Mouse (Mus musculus) liver, embryonic 11.5 days (tissue): ENCODE results near the gene Nup88. TPM values are rescaled to one million over a fixed set of nuclear protein-coding genes. Genes with fewer than 3 reads are reported as not detected.

Experiments
- ATAC-seq: fragments of 200-750 bp; cut with Nextera tagmentation; replicated peaks from 2 replicates; pipeline ENCODE4 v1.8.0; 2017; ENCODE audit warnings: moderate number of reproducible peaks, mild to moderate bottlenecking, moderate TSS enrichment, moderate library complexity; ENCODE audit not compliant: low FRiP score
- DNase-seq: peaks from one replicate; pipeline ENCODE4 v3.0.0-alpha.2; 2017; ENCODE audit warnings: low spot score
- H3K27ac ChIP-seq: fragments of 300-500 bp; sonication (generic); 2 replicates; pipeline ENCODE4 v1.5.1; 2014; ENCODE audit warnings: mild to moderate bottlenecking, low read depth, low read length, control low read depth
- H3K27me3 ChIP-seq: fragments of 300-500 bp; sonication (generic); replicated peaks from 2 replicates; pipeline ENCODE4 v1.6.1; 2014; ENCODE audit warnings: low read length, mixed read lengths; ENCODE audit not compliant: control insufficient read depth, insufficient read depth
- H3K36me3 ChIP-seq: fragments of 300-500 bp; sonication (generic); 2 replicates; pipeline ENCODE4 v1.6.1; 2014; ENCODE audit warnings: mild to moderate bottlenecking, low read length, moderate library complexity, mixed read lengths; ENCODE audit not compliant: control insufficient read depth, insufficient read depth
- H3K4me1 ChIP-seq: fragments of 300-500 bp; sonication (generic); replicated peaks from 2 replicates; pipeline ENCODE4 v1.6.1; 2014; ENCODE audit warnings: low read length, mixed read lengths; ENCODE audit not compliant: control insufficient read depth, insufficient read depth
- H3K4me2 ChIP-seq: fragments of 300-500 bp; sonication (generic); 2 replicates; pipeline ENCODE4 v1.6.1; 2014; ENCODE audit warnings: mild to moderate bottlenecking, control low read depth, moderate library complexity
- H3K4me3 ChIP-seq: fragments of 300-500 bp; sonication (generic); 2 replicates; pipeline ENCODE4 v1.5.1; 2014; ENCODE audit warnings: low read depth, low read length, control low read depth
- H3K9ac ChIP-seq: fragments of 300-500 bp; sonication (generic); 2 replicates; pipeline ENCODE4 v1.6.1; 2014; ENCODE audit warnings: low read depth, low read length, control low read depth
- H3K9me3 ChIP-seq: fragments of 300-500 bp; sonication (generic); 2 replicates; pipeline ENCODE4 v1.6.1; 2016; ENCODE audit warnings: low read length, inconsistent platforms, mixed read lengths; ENCODE audit not compliant: control insufficient read depth
- WGBS: fragments of 180-500 bp; shearing (Covaris S2); extraction: QIAGEN DNeasy Blood & Tissue Kit; methylation state at CpG from one replicate; pipeline ENCODE4 v1.1.7; 2014; 5-methylcytosine and 5-hydroxymethylcytosine counted together
- polyA plus RNA-seq: library from polyadenylated mRNA; unstranded; fragments of >200 nt; fragmentation: Nextera tagmentation; extraction: Ambion mirVana; gene quantifications from 2 replicates; pipeline ENCODE4 v1.2.1, GENCODE M21; 2014

Gene Nup88
- polyA plus RNA-seq, 1 experiment from 2014 or later = 125 TPM

- WGBS = under 1% methylated on average over 35 of the region's 35 CpGs
- H3K9me3 ChIP-seq = no peaks in the 10 kb centered on the region
- ATAC-seq (peak; percentile 96), DNase-seq (peak; percentile 97)
- peak within 1 kb of the TSS; percentile 78 for H3K9ac ChIP-seq
- peak within 1 kb of the TSS; percentile 91 for H3K4me3 ChIP-seq
- H3K36me3 ChIP-seq = peaks cover 7% of the 10 kb centered on the region
- peak within 1 kb of the TSS; percentile 74 for H3K27ac ChIP-seq
- H3K27me3 ChIP-seq = no peaks in the 10 kb centered on the region
- peak within 1 kb of the TSS; percentile 94 for H3K4me2 ChIP-seq
- peaks cover 11% of the 10 kb centered on the region for H3K4me1 ChIP-seq
Measured at GRCm38 (mm10) chr11:71004316-71004773, 34.6 kb upstream of the Nup88 start, which contains the start of gene Dhx33. Gene Dhx33, minus strand, starts transcription at chr11:71004437.

DNA sequence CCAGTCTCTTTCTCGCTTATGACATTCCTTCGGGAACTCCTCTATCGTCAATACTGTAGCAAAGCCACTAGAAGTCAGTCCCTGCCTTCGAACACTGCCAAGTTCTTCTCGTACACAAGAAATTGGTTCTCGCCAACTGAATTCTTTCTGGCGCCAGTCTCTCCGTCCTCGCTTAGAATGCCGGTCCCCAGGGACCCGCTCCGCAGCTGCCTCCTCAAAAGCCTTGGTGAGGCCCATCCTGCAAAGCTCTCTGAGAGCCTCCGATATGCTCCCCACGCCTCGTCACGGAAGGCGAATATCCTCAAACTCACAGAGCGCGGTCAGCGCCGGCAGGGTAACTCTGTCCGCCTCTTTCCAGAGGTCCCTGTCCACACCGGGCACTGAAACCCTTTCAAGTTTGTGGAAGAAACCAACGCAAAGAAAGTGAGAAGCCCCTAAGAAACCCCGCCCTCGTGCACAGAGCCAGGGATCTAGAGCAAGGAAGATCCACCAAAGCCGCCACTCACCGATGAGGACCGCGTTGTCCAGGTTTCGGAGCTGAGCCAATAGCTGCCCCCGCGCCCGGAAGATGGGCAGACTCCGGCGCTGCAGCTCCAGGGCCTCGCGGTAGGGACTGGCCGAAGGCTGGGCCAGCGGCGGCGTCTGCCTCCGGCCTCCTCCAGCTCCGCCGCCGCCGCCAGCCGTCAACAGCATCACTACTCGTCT is 34.0 kb upstream of the Nup88 start:
- Histone ChIP-seq H3K9ac (peak overlapping the region; percentile 78), H3K27me3 (no peaks in the 10 kb centered on the region), H3K4me1 (peaks cover 11% of the 10 kb centered on the region), H3K27ac (peak overlapping the region; percentile 74), H3K4me3 (peak overlapping the region; percentile 91), H3K4me2 (peak overlapping the region; percentile 94), H3K36me3 (peaks cover 11% of the 10 kb centered on the region), H3K9me3 (no peaks in the 10 kb centered on the region)
- DNase-seq = no peak
- peak; percentile 79 for ATAC-seq
- WGBS = under 1% methylated on average over 49 of the region's 49 CpGs

- ATAC-seq (no peak), DNase-seq (no peak)
- peaks cover 11% of the 10 kb centered on the region for H3K4me1 ChIP-seq
- no peaks in the 10 kb centered on the region for H3K27me3 ChIP-seq
- H3K36me3 ChIP-seq = peaks cover 22% of the 10 kb centered on the region
- no peak overlapping the region for H3K4me2 ChIP-seq
- no peaks in the 10 kb centered on the region for H3K9me3 ChIP-seq
- no peak overlapping the region for H3K27ac ChIP-seq
- 88% methylated on average over 4 of the region's 4 CpGs for WGBS
- H3K4me3 ChIP-seq = no peak overlapping the region
- no peak overlapping the region for H3K9ac ChIP-seq
Measured at GRCm38 (mm10) chr11:71001167-71001566, 31.4 kb upstream of the Nup88 start.

DNA sequence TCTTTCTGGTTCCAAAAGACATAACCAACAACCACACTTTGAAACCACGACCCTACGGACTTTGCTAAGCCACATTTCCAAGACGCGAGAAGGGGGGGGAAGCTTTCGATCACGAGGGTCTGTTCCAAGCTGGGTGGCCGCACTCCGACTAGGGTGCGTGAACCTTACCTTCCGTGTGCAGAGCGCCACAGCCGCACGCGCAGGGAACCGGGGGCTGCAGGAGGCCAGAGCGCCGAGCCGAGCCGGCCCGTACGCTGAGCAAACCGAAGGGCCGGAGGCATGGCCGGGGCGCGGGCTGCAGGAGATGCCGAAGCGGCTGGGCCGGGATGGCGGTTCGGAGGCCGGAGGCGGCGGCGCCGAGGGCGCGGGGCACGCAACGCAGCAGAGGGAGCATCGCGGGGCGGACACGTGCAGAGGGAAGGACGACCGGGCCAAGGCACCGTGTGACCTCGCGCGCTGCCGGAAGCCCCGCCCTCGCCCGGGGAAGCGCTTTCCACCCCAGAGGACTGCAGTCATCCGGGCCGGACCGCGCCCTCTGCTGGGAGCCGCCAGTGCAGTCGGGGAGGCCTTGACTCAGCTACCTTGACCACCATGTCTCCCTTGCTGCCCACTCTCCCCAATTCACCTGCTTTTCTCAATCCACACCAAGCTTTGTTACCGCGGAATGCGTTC is 12.9 kb upstream of the Nup88 start, which contains the start of gene C1qbp:
C1qbp (minus strand) TSS at position 470 of the 672 bp plus-strand sequence.
- peaks cover 12% of the 10 kb centered on the region for H3K4me1 ChIP-seq
- H3K27ac ChIP-seq = peak within 1 kb of the TSS; percentile 58
- H3K4me2 ChIP-seq = peak within 1 kb of the TSS; percentile 75

DNA sequence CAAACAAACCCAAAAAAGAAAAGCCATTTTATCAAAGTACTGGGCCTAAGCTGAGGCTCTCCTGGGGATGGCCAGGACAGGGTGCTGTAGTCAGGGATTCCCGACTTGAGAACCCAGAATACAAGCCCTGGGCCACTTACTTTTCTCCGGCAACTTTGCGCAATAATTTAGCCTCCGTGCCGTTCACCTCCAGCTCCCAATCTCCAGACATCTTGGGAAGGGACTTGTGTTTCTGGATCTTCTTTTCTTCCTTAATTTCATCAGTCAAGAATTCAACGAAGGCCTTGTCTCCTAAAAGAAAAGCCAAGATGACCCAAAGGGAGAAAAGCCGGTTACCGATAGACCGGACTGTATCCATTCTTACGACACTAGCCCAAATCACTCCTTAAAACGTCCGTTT is 12.3 kb upstream of the Nup88 start:
- H3K9ac ChIP-seq = peak overlapping the region; percentile 85
- peak overlapping the region; percentile 58 for H3K27ac ChIP-seq
- H3K9me3 ChIP-seq = no peaks in the 10 kb centered on the region
- H3K4me2 ChIP-seq = peak overlapping the region; percentile 75
- DNase-seq = no peak
- H3K4me3 ChIP-seq = peak overlapping the region; percentile 86
- ATAC-seq = no peak
- peaks cover 12% of the 10 kb centered on the region for H3K4me1 ChIP-seq
- peaks cover 55% of the 10 kb centered on the region for H3K36me3 ChIP-seq
- H3K27me3 ChIP-seq = no peaks in the 10 kb centered on the region
- 6% methylated on average over 12 of the region's 12 CpGs for WGBS

More for the DNA sequence above, 12.9 kb upstream of the Nup88 start, which contains the start of gene C1qbp:
- peaks cover 54% of the 10 kb centered on the region for H3K36me3 ChIP-seq
- H3K4me3 ChIP-seq = peak within 1 kb of the TSS; percentile 86
- DNase-seq (peak; percentile 93), ATAC-seq (peak; percentile 91)
- no peaks in the 10 kb centered on the region for H3K9me3 ChIP-seq
- H3K9ac ChIP-seq = peak within 1 kb of the TSS; percentile 85
- H3K27me3 ChIP-seq = no peaks in the 10 kb centered on the region
- under 1% methylated on average over 54 of the region's 64 CpGs for WGBS

- peaks cover 12% of the 10 kb centered on the region for H3K4me1 ChIP-seq
- no peak overlapping the region for H3K27ac ChIP-seq
- H3K9me3 ChIP-seq = no peaks in the 10 kb centered on the region
- ATAC-seq (no peak), DNase-seq (no peak)
- peak overlapping the region; percentile 85 for H3K9ac ChIP-seq
- no peaks in the 10 kb centered on the region for H3K27me3 ChIP-seq
- WGBS = 81% methylated on average over 14 of the region's 14 CpGs
- H3K36me3 ChIP-seq = peaks cover 50% of the 10 kb centered on the region
- peak overlapping the region; percentile 86 for H3K4me3 ChIP-seq
- H3K4me2 ChIP-seq = peak overlapping the region; percentile 75
Measured at GRCm38 (mm10) chr11:70980751-70981510, 11.2 kb upstream of the Nup88 start.

GRCm38 (mm10) chr11:70980232-70980631 is 10.5 kb upstream of the Nup88 start:
- 81% methylated on average over 6 of the region's 6 CpGs for WGBS
- no peak overlapping the region for H3K4me2 ChIP-seq
- peak overlapping the region; percentile 38; the same call in 1 of the 2 replicates for H3K9ac ChIP-seq
- no peak for ATAC-seq
- H3K36me3 ChIP-seq = peaks cover 46% of the 10 kb centered on the region
- no peak overlapping the region for H3K4me3 ChIP-seq
- H3K9me3 ChIP-seq = no peaks in the 10 kb centered on the region
- DNase-seq = no peak
- peaks cover 12% of the 10 kb centered on the region for H3K4me1 ChIP-seq
- H3K27ac ChIP-seq = no peak overlapping the region
- H3K27me3 ChIP-seq = no peaks in the 10 kb centered on the region

DNA sequence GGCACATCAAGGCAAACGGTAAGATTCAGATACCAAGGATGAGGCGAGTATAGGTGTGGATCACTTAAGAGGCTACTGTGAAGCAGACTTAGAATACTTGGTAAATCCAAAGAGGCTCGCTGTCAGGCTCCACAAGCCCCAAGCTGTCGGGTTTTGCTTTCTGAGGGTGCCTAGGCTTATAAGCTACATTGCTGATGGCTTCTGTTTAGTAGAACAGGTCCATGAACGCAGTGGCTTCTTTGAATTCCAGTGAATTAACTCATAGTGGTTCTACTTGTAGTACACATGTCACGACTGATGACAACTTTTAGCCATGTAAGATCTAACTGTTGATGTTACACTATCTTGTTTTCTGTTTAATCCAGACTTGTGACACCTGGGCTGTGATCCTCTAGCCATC is 7.5 kb upstream of the Nup88 start:
- ATAC-seq = no peak
- Histone ChIP-seq H3K9ac (no peak overlapping the region), H3K4me2 (no peak overlapping the region), H3K36me3 (peaks cover 58% of the 10 kb centered on the region), H3K27ac (no peak overlapping the region), H3K4me3 (no peak overlapping the region), H3K27me3 (no peaks in the 10 kb centered on the region), H3K9me3 (no peaks in the 10 kb centered on the region), H3K4me1 (peaks cover 12% of the 10 kb centered on the region)
- WGBS = 84% methylated on average over 6 of the region's 6 CpGs
- no peak for DNase-seq
